Mouse (Mus musculus): Measurements from ENCODE around the gene Naaladl1.

GRCm38 (mm10) chr19:6056696-6057095 is 48.9 kb upstream of the Naaladl1 start:
- TF ChIP-seq POLR2A (IDR thresholded peaks at IDR 0.05; ENCODE audit: insufficient read depth, low read depth, low read length), result no peak
- no peak for TF ChIP-seq CTCF (IDR thresholded peaks at IDR 0.05)
- TF ChIP-seq EP300 (IDR thresholded peaks at IDR 0.05; ENCODE audit: insufficient read depth, low read depth, low read length), result no peak

Data from heart, adult 2 months (tissue).